Mouse (Mus musculus) megakaryocyte-erythroid progenitor cell, adult 5-6 weeks (primary cell): ENCODE measurements around the gene Rhno1. TPM values are rescaled to one million over a fixed set of nuclear protein-coding genes. Genes with fewer than 3 reads are reported as not detected.

Experiments
- total RNA-seq, 2 experiments: library from RNA; stranded (forward) in 1 of 2; stranded (reverse) in 1 of 2; fragments of 200-1000, 215-1000 nt in 1 of 2; fragments of >200 nt in 1 of 2; fragmentation: Nextera tagmentation in 1 of 2; gene quantifications; 2 replicates each; pipeline ENCODE4 v1.2.3; 2014 to 2017

The Rhno1 gene
- total RNA-seq, 2 experiments from 2014 or later = 57.2 to 109 TPM

Other genes with a start within 250 kb of the Rhno1 start
- 0.22 TPM in 1 of 2 replicates, not detected in the other for gene Tspan9, start 219.3 kb downstream of the Rhno1 start, total RNA-seq (2014; fragmentation: Nextera tagmentation)
- gene Tspan9, start 219.3 kb downstream of the Rhno1 start, total RNA-seq (2017) = 0.19 TPM in 1 of 2 replicates, not detected in the other
- gene Tead4, start 62.1 kb downstream of the Rhno1 start, total RNA-seq (2014; fragmentation: Nextera tagmentation) = not detected in 2 replicates
- 0.72 TPM in 1 of 2 replicates, not detected in the other for gene Tead4, start 62.1 kb downstream of the Rhno1 start, total RNA-seq (2017)
- 0.33 and 2.6 TPM in 2 replicates for gene Tulp3, start 7.1 kb downstream of the Rhno1 start, total RNA-seq (2014; fragmentation: Nextera tagmentation)
- 0.47 and 8.3 TPM in 2 replicates for gene Tulp3, start 7.1 kb downstream of the Rhno1 start, total RNA-seq (2017)
- 60.1 and 63.2 TPM in 2 replicates for gene Foxm1, start 56 bp upstream of the Rhno1 start, total RNA-seq (2014; fragmentation: Nextera tagmentation)
- 5.8 and 6.7 TPM in 2 replicates for gene Foxm1, start 56 bp upstream of the Rhno1 start, total RNA-seq (2017)
- gene Tex52, start 12.5 kb upstream of the Rhno1 start, total RNA-seq (2014; fragmentation: Nextera tagmentation) = 0.87 TPM in 1 of 2 replicates, not detected in the other
- 1.3 TPM in 1 of 2 replicates, not detected in the other for gene Tex52, start 12.5 kb upstream of the Rhno1 start, total RNA-seq (2017)
- not detected in 2 replicates for gene Gm44596, start 12.6 kb upstream of the Rhno1 start, total RNA-seq (2014; fragmentation: Nextera tagmentation)
- not detected in 2 replicates for gene Gm44596, start 12.6 kb upstream of the Rhno1 start, total RNA-seq (2017)
- not detected in 2 replicates for gene Nrip2, start 36.4 kb upstream of the Rhno1 start, total RNA-seq (2014; fragmentation: Nextera tagmentation)
- gene Nrip2, start 36.4 kb upstream of the Rhno1 start, total RNA-seq (2017) = not detected in 2 replicates
- gene Itfg2, start 62.0 kb upstream of the Rhno1 start, total RNA-seq (2014; fragmentation: Nextera tagmentation) = 39.1 and 52.6 TPM in 2 replicates
- gene Itfg2, start 62.0 kb upstream of the Rhno1 start, total RNA-seq (2017) = 19.3 and 24.7 TPM in 2 replicates
- 234 and 279 TPM in 2 replicates for gene Fkbp4, start 75.8 kb upstream of the Rhno1 start, total RNA-seq (2014; fragmentation: Nextera tagmentation)
- gene Fkbp4, start 75.8 kb upstream of the Rhno1 start, total RNA-seq (2017) = 419 and 525 TPM in 2 replicates
- gene Pzp, start 163.8 kb upstream of the Rhno1 start, total RNA-seq (2014; fragmentation: Nextera tagmentation) = not detected in 2 replicates
- not detected in 2 replicates for gene Pzp, start 163.8 kb upstream of the Rhno1 start, total RNA-seq (2017)
- gene A2ml1, start 218.7 kb upstream of the Rhno1 start, total RNA-seq (2014; fragmentation: Nextera tagmentation) = not detected in 2 replicates
- gene A2ml1, start 218.7 kb upstream of the Rhno1 start, total RNA-seq (2017) = not detected in 2 replicates